Mouse (Mus musculus): ENCODE data around the gene Nfix.

- TF ChIP-seq MAFK (IDR thresholded peaks at IDR 0.05; ENCODE audit: insufficient read depth, low read depth, low read length), result no peak
- no peak for TF ChIP-seq HCFC1 (IDR thresholded peaks at IDR 0.05; ENCODE audit: borderline replicate concordance, insufficient read depth, low read length)
These were observed 122.8 kb downstream of the Nfix start for GRCm38 (mm10) chr8:84677305-84677704.

Measured in ES-E14 (cell line).